Mouse (Mus musculus) gastrocnemius, adult 8-10 months (tissue): Measurements from ENCODE around the gene Mpzl2. TPM values are rescaled to one million over a fixed set of nuclear protein-coding genes. Genes with fewer than 3 reads are reported as not detected.

Source experiments
- DNase-seq, 2 experiments: peaks; one replicate each; pipeline ENCODE4 v3.0.0; 2022; ENCODE audit warnings: low spot score in 2 of 2
- total RNA-seq, 4 experiments: library from RNA; stranded (reverse); gene quantifications; 2 replicates each; pipeline ENCODE4 v1.2.4; 2022

Gene Mpzl2
- total RNA-seq, 4 experiments from 2014 or later: 0.17 to 0.51 (median 0.20) TPM

GRCm38 (mm10) chr9:45085741-45086690 lies 46.4 kb downstream of the Mpzl2 start:
- DNase-seq: no peak

- DNase-seq: no peak
These were observed 48.4 kb downstream of the Mpzl2 start for GRCm38 (mm10) chr9:45088040-45088439.

GRCm38 (mm10) chr9:45090811-45091210 lies 51.2 kb downstream of the Mpzl2 start:
- no peak for DNase-seq

GRCm38 (mm10) chr9:45092641-45093040 lies 53.0 kb downstream of the Mpzl2 start:
- DNase-seq: no peak

- no peak for DNase-seq
These were observed 55.7 kb downstream of the Mpzl2 start for GRCm38 (mm10) chr9:45095149-45095937.

- DNase-seq: no peak
These were observed 58.3 kb downstream of the Mpzl2 start for GRCm38 (mm10) chr9:45097877-45098276.

GRCm38 (mm10) chr9:45098426-45098825 lies 58.8 kb downstream of the Mpzl2 start:
- DNase-seq: no peak

- no peak for DNase-seq
These were observed 62.9 kb downstream of the Mpzl2 start for GRCm38 (mm10) chr9:45102528-45102927.

GRCm38 (mm10) chr9:45103211-45103979 lies 63.8 kb downstream of the Mpzl2 start:
- no peak for DNase-seq

Other genes starting within 250 kb of the Mpzl2 start
- 1 to 10 TPM; 4.3 to 7.7 (median 5.8) TPM for gene Tmem25, start 240.5 kb upstream of the Mpzl2 start, total RNA-seq
- gene Ttc36, start 236.7 kb upstream of the Mpzl2 start, total RNA-seq: under 1 TPM in 2 of 4 experiments, not detected in 2; 0.92 to 0.96 TPM
- 10 to 100 TPM; 14.0 to 22.4 (median 18.0) TPM for gene Kmt2a, start 158.5 kb upstream of the Mpzl2 start, total RNA-seq
- 100 to 1,000 TPM; 642 to 789 (median 713) TPM for gene Atp5l, start 119.1 kb upstream of the Mpzl2 start, total RNA-seq
- gene Ube4a, start 74.2 kb upstream of the Mpzl2 start, total RNA-seq: 10 to 100 TPM; 37.3 to 48.3 (median 41.4) TPM
- gene Cd3g, start 59.4 kb upstream of the Mpzl2 start, total RNA-seq: not detected
- gene Cd3d, start 58.0 kb upstream of the Mpzl2 start, total RNA-seq: not detected
- not detected for gene Cd3e, start 30.2 kb upstream of the Mpzl2 start, total RNA-seq
- gene Mpzl3, start 15.4 kb downstream of the Mpzl2 start, total RNA-seq: 1 to 10 TPM; 1.1 to 2.5 (median 1.8) TPM
- under 1 TPM; 0.12 to 0.81 (median 0.24) TPM for gene Jaml, start 39.4 kb downstream of the Mpzl2 start, total RNA-seq
- 1 to 10 TPM; 1.5 to 2.1 (median 1.6) TPM for gene Scn2b, start 78.0 kb downstream of the Mpzl2 start, total RNA-seq
- gene Scn4b, start 98.6 kb downstream of the Mpzl2 start, total RNA-seq: 100 to 1,000 TPM; 209 to 275 (median 247) TPM
- 1 to 10 TPM in 3 of 4 experiments, under 1 TPM in 1; 0.78 to 1.9 (median 1.4) TPM for gene BC049352, start 142.2 kb downstream of the Mpzl2 start, total RNA-seq
- not detected for gene Tmprss4, start 164.3 kb downstream of the Mpzl2 start, total RNA-seq
- gene Il10ra, start 229.3 kb downstream of the Mpzl2 start, total RNA-seq: under 1 TPM; 0.15 to 0.36 (median 0.28) TPM